Mouse (Mus musculus) central nervous system, embryonic 14 days (tissue): Measurements from ENCODE around the gene Gm21411. TPM values are rescaled to one million over a fixed set of nuclear protein-coding genes. Genes with fewer than 3 reads are reported as not detected.

ENCODE experiments used
- polyA plus RNA-seq: library from polyadenylated mRNA; depleted of rRNA; stranded (reverse); fragments of >200 nt; gene quantifications from 2 replicates; pipeline ENCODE4 v1.2.3, GENCODE M21; 2012; rRNA removed

Gene Gm21411
- polyA plus RNA-seq = not detected in 2 replicates

GRCm38 (mm10) chr4:146909386-146910137, at the start of gene Gm21411:
Gene Gm21411, minus strand, starts transcription at chr4:146909590.

Other genes with a start within 250 kb of the Gm21411 start
- gene Zfp989, start 62.4 kb upstream of the Gm21411 start, polyA plus RNA-seq = 0.11 and 0.29 TPM in 2 replicates
- not detected in 2 replicates for gene Rex2, start 112.3 kb upstream of the Gm21411 start, polyA plus RNA-seq
- gene Zfp991, start 222.4 kb upstream of the Gm21411 start, polyA plus RNA-seq = 2.9 and 3.0 TPM in 2 replicates